Mouse (Mus musculus): Measurements from ENCODE around the gene Agrn. TPM values are rescaled to one million over a fixed set of nuclear protein-coding genes. Genes with fewer than 3 reads are reported as not detected.

The Agrn gene
- polyA plus RNA-seq, 1 experiment from 2014 or later = 100 TPM

- H3K27me3 ChIP-seq (replicated peaks) = no peaks in the 10 kb centered on the region
- H3K36me3 ChIP-seq = peaks cover 16% of the 10 kb centered on the region; the same call in 1 of the 2 replicates
- no peak overlapping the region for H3K4me3 ChIP-seq (replicated peaks)
- 89% methylated on average over 16 of the region's 16 CpGs for WGBS
- H3K4me1 ChIP-seq = no peaks in the 10 kb centered on the region
- H3K9ac ChIP-seq (replicated peaks) = no peak overlapping the region
- H3K9me3 ChIP-seq (replicated peaks) = no peaks in the 10 kb centered on the region
- H3K4me2 ChIP-seq = no peak overlapping the region
- ATAC-seq (ENCODE audit: low FRiP score) = no peak
- no peak overlapping the region for H3K27ac ChIP-seq (replicated peaks)
These were observed 20.6 kb upstream of the Agrn start for GRCm38 (mm10) chr4:156217838-156218237.

- 84% methylated on average over 16 of the region's 16 CpGs for WGBS
- Histone ChIP-seq H3K27ac (replicated peaks) (no peak overlapping the region), H3K4me3 (replicated peaks) (no peak overlapping the region), H3K27me3 (replicated peaks) (no peaks in the 10 kb centered on the region), H3K4me2 (no peak overlapping the region), H3K4me1 (no peaks in the 10 kb centered on the region), H3K9ac (replicated peaks) (no peak overlapping the region), H3K36me3 (peaks cover 9% of the 10 kb centered on the region; the same call in 1 of the 2 replicates), H3K9me3 (replicated peaks) (no peaks in the 10 kb centered on the region)
- ATAC-seq (ENCODE audit: low FRiP score) = no peak
These were observed 19.9 kb upstream of the Agrn start for GRCm38 (mm10) chr4:156217022-156217669.

GRCm38 (mm10) chr4:156216196-156216595 is 18.9 kb upstream of the Agrn start:
- WGBS = 93% methylated on average over 2 of the region's 2 CpGs
- H3K36me3 ChIP-seq = peaks cover 2% of the 10 kb centered on the region; the same call in 1 of the 2 replicates
- H3K9ac ChIP-seq (replicated peaks) = no peak overlapping the region
- ATAC-seq (ENCODE audit: low FRiP score) = no peak
- H3K4me2 ChIP-seq = no peak overlapping the region
- no peaks in the 10 kb centered on the region for H3K4me1 ChIP-seq
- H3K4me3 ChIP-seq (replicated peaks) = no peak overlapping the region
- H3K27ac ChIP-seq (replicated peaks) = no peak overlapping the region
- H3K9me3 ChIP-seq (replicated peaks) = no peaks in the 10 kb centered on the region
- H3K27me3 ChIP-seq (replicated peaks) = no peaks in the 10 kb centered on the region

- Histone ChIP-seq H3K4me2 (no peak within 1 kb of the TSS), H3K4me1 (no peaks in the 10 kb centered on the region), H3K9ac (replicated peaks) (no peak within 1 kb of the TSS), H3K36me3 (no peaks in the 10 kb centered on the region), H3K27me3 (replicated peaks) (no peaks in the 10 kb centered on the region), H3K4me3 (replicated peaks) (no peak within 1 kb of the TSS), H3K27ac (replicated peaks) (no peak within 1 kb of the TSS), H3K9me3 (replicated peaks) (no peaks in the 10 kb centered on the region)
- 79% methylated on average over 4 of the region's 4 CpGs for WGBS
- no peak for ATAC-seq (ENCODE audit: low FRiP score)
These were observed 18.4 kb upstream of the Agrn start, which contains the start of gene Perm1 for GRCm38 (mm10) chr4:156215649-156216048. TSS of gene Perm1 (plus strand) at chr4:156215868.

- no peaks in the 10 kb centered on the region for H3K27me3 ChIP-seq (replicated peaks)
- H3K4me2 ChIP-seq = no peak overlapping the region
- no peak overlapping the region for H3K4me3 ChIP-seq (replicated peaks)
- no peaks in the 10 kb centered on the region for H3K36me3 ChIP-seq
- H3K4me1 ChIP-seq = no peaks in the 10 kb centered on the region
- H3K27ac ChIP-seq (replicated peaks) = no peak overlapping the region
- no peak overlapping the region for H3K9ac ChIP-seq (replicated peaks)
- ATAC-seq (ENCODE audit: low FRiP score) = no peak
- WGBS = 93% methylated on average over 13 of the region's 13 CpGs
- H3K9me3 ChIP-seq (replicated peaks) = no peaks in the 10 kb centered on the region
These were observed 15.8 kb upstream of the Agrn start for GRCm38 (mm10) chr4:156213134-156213533.

GRCm38 (mm10) chr4:156209963-156210635 is 12.8 kb upstream of the Agrn start:
- no peaks in the 10 kb centered on the region for H3K36me3 ChIP-seq
- no peak for ATAC-seq (ENCODE audit: low FRiP score)
- no peak overlapping the region for H3K4me3 ChIP-seq (replicated peaks)
- no peak overlapping the region for H3K4me2 ChIP-seq
- peaks cover 3% of the 10 kb centered on the region; the same call in 1 of the 2 replicates for H3K27me3 ChIP-seq (replicated peaks)
- no peak overlapping the region for H3K9ac ChIP-seq (replicated peaks)
- peaks cover 3% of the 10 kb centered on the region; the same call in 1 of the 2 replicates for H3K4me1 ChIP-seq
- no peaks in the 10 kb centered on the region for H3K9me3 ChIP-seq (replicated peaks)
- WGBS = 79% methylated on average over 13 of the region's 13 CpGs
- no peak overlapping the region for H3K27ac ChIP-seq (replicated peaks)

GRCm38 (mm10) chr4:156208872-156209271 is 11.6 kb upstream of the Agrn start:
- no peak overlapping the region for H3K4me2 ChIP-seq
- peaks cover 10% of the 10 kb centered on the region; the same call in 1 of the 2 replicates for H3K27me3 ChIP-seq (replicated peaks)
- no peaks in the 10 kb centered on the region for H3K36me3 ChIP-seq
- ATAC-seq (ENCODE audit: low FRiP score) = no peak
- H3K4me1 ChIP-seq = peaks cover 7% of the 10 kb centered on the region
- H3K9me3 ChIP-seq (replicated peaks) = no peaks in the 10 kb centered on the region
- no peak overlapping the region for H3K9ac ChIP-seq (replicated peaks)
- no peak overlapping the region for H3K27ac ChIP-seq (replicated peaks)
- 92% methylated on average over 4 of the region's 4 CpGs for WGBS
- H3K4me3 ChIP-seq (replicated peaks) = no peak overlapping the region

GRCm38 (mm10) chr4:156203413-156204131 is 6.3 kb upstream of the Agrn start:
- ATAC-seq (ENCODE audit: low FRiP score) = peak; percentile 46
- no peaks in the 10 kb centered on the region for H3K36me3 ChIP-seq
- peak overlapping the region; percentile 87 for H3K4me2 ChIP-seq
- peak overlapping the region; percentile 73 for H3K27ac ChIP-seq (replicated peaks)
- peaks cover 11% of the 10 kb centered on the region for H3K27me3 ChIP-seq (replicated peaks)
- under 1% methylated on average over 49 of the region's 49 CpGs for WGBS
- peak overlapping the region; percentile 52 for H3K4me3 ChIP-seq (replicated peaks)
- H3K9me3 ChIP-seq (replicated peaks) = no peaks in the 10 kb centered on the region
- H3K9ac ChIP-seq (replicated peaks) = peak overlapping the region; percentile 68
- peaks cover 23% of the 10 kb centered on the region for H3K4me1 ChIP-seq

- no peaks in the 10 kb centered on the region for H3K9me3 ChIP-seq (replicated peaks)
- ATAC-seq (ENCODE audit: low FRiP score) = peak; percentile 74
- peak within 1 kb of the TSS; percentile 52 for H3K4me3 ChIP-seq (replicated peaks)
- under 1% methylated on average over 36 of the region's 39 CpGs for WGBS
- peak within 1 kb of the TSS; percentile 68 for H3K9ac ChIP-seq (replicated peaks)
- peak within 1 kb of the TSS; percentile 77 for H3K27ac ChIP-seq (replicated peaks)
- H3K36me3 ChIP-seq = no peaks in the 10 kb centered on the region
- peaks cover 23% of the 10 kb centered on the region for H3K4me1 ChIP-seq
- H3K4me2 ChIP-seq = peak within 1 kb of the TSS; percentile 87
- H3K27me3 ChIP-seq (replicated peaks) = peaks cover 11% of the 10 kb centered on the region
These were observed 5.7 kb upstream of the Agrn start, which contains the start of gene AW011738 for GRCm38 (mm10) chr4:156203001-156203412. TSS of gene AW011738 (plus strand) at chr4:156203304.

GRCm38 (mm10) chr4:156202462-156202893 is 5.2 kb upstream of the Agrn start:
- Histone ChIP-seq H3K4me1 (peaks cover 26% of the 10 kb centered on the region), H3K4me3 (replicated peaks) (peak overlapping the region; percentile 52), H3K27me3 (replicated peaks) (peaks cover 11% of the 10 kb centered on the region), H3K9ac (replicated peaks) (peak overlapping the region; percentile 68), H3K27ac (replicated peaks) (peak overlapping the region; percentile 77), H3K9me3 (replicated peaks) (no peaks in the 10 kb centered on the region), H3K4me2 (peak overlapping the region; percentile 87), H3K36me3 (no peaks in the 10 kb centered on the region)
- no peak for ATAC-seq (ENCODE audit: low FRiP score)
- 50% methylated on average over 12 of the region's 12 CpGs for WGBS

GRCm38 (mm10) chr4:156200623-156201475 is 3.6 kb upstream of the Agrn start, which contains the start of gene Isg15:
TSS of gene Isg15 (minus strand) at chr4:156200818.
- H3K27ac ChIP-seq (replicated peaks) = no peak within 1 kb of the TSS
- H3K27me3 ChIP-seq (replicated peaks) = peaks cover 11% of the 10 kb centered on the region
- no peaks in the 10 kb centered on the region for H3K9me3 ChIP-seq (replicated peaks)
- peaks cover 33% of the 10 kb centered on the region for H3K4me1 ChIP-seq
- WGBS = 62% methylated on average over 10 of the region's 10 CpGs
- H3K4me3 ChIP-seq (replicated peaks) = no peak within 1 kb of the TSS
- H3K36me3 ChIP-seq = no peaks in the 10 kb centered on the region
- no peak for ATAC-seq (ENCODE audit: low FRiP score)
- no peak within 1 kb of the TSS for H3K9ac ChIP-seq (replicated peaks)
- no peak within 1 kb of the TSS for H3K4me2 ChIP-seq

All from neural tube, embryonic 15.5 days (tissue).